Mouse (Mus musculus) olfactory bulb, adult 2 months (tissue): ENCODE measurements around the gene Gm9639.
"Not testable (repeated sequence)": the region's sequence is repeated elsewhere in the genome, so short reads cannot be mapped to it uniquely, and the experiment has no call there.

Experiments
- CTCF ChIP-seq: fragments of 200-500 bp; IDR thresholded peaks from 2 replicates; pipeline ENCODE4 v1.5.1; 2012; ENCODE audit warnings: low read depth, mild to moderate bottlenecking, low read length, moderate library complexity; ENCODE audit not compliant: insufficient read depth
- POLR2A ChIP-seq: fragments of 200-500 bp; IDR thresholded peaks from 2 replicates; pipeline ENCODE4 v1.6.1; 2012; ENCODE audit warnings: mild to moderate bottlenecking, low read depth, low read length, moderate library complexity; ENCODE audit not compliant: insufficient read depth

GRCm38 (mm10) chr10:77751254-77751653 lies 43.6 kb downstream of the Gm9639 start, which contains the start of gene Gm9736:
- not testable (repeated sequence) for TF ChIP-seq POLR2A, CTCF
